ENCODE assay signal across 15 mouse cellular contexts in the genomic region with DNA sequence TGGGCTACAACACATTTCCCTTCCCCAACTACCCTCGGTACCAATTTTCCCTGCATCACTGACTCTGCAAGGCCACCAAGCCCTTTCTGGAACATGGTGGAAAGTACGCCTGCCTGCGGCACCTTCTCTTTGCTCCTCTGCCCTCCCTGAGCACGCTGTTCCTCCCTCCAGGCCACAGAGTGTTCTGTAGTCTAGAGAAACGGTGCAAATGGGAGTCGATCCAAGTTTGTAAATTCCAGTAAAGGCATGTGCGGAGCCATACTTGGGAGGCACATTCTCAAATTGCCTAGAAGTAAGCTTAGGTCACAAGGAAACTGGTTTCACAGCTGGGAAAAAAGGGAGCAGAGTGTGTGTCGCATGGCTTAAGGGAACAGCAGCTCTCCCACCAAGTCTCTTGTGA. TPM values are rescaled to one million over a fixed set of nuclear protein-coding genes. Genes with fewer than 3 reads are reported as not detected.
DNase-seq lines count a peak whose midpoint lies in the region; ATAC-seq and TF ChIP-seq lines count a peak whose summit lies in the region.
"Had no signal": no experiment of that assay in that cellular context is flagged by ENCODE, and none has a peak within 500 bp of the region (broad histone marks: within the 10 kb centered on the region; RNA-seq: fewer than 3 reads in every experiment).

No protein-coding gene starts in this region.

- no peak for TF ChIP-seq CTCF in forebrain, postnatal 0 days (IDR thresholded peaks at IDR 0.05; ENCODE audit: low read depth)

- 67% methylated on average over 8 of the region's 8 CpGs for WGBS in forebrain, embryonic 16.5 days
- 65% methylated on average over 8 of the region's 8 CpGs for WGBS in forebrain, postnatal 0 days
- 49% methylated on average over 8 of the region's 8 CpGs for WGBS in kidney, embryonic 16.5 days
- 58% methylated on average over 8 of the region's 8 CpGs for WGBS in intestine, embryonic 16.5 days

- no peaks in the 10 kb centered on the region for H3K27me3 ChIP-seq in forebrain, embryonic 16.5 days (replicated peaks; ENCODE audit: control insufficient read depth, insufficient read depth, low read length)
- H3K27me3 ChIP-seq in forebrain, postnatal 0 days (ENCODE audit: insufficient read depth, low read length): no peaks in the 10 kb centered on the region
- peaks cover 10% of the 10 kb centered on the region for H3K27me3 ChIP-seq in kidney, embryonic 16.5 days (ENCODE audit: insufficient read depth, low read length)
- peaks cover 14% of the 10 kb centered on the region for H3K27me3 ChIP-seq in intestine, embryonic 16.5 days (replicated peaks; ENCODE audit: control insufficient read depth, insufficient read depth, low read length)

- H3K9ac ChIP-seq in forebrain, embryonic 16.5 days (replicated peaks; ENCODE audit: low read depth, low read length): no peak overlapping the region
- no peak overlapping the region for H3K9ac ChIP-seq in forebrain, postnatal 0 days
- no peak overlapping the region for H3K9ac ChIP-seq in kidney, embryonic 16.5 days (replicated peaks; ENCODE audit: low read length)
- no peak overlapping the region for H3K9ac ChIP-seq in intestine, embryonic 16.5 days (ENCODE audit: low read depth, low read length)
- H3K9ac ChIP-seq: heart, embryonic 13.5 days; lung, embryonic 15.5 days had no signal

- H3K36me3 ChIP-seq in forebrain, embryonic 16.5 days (ENCODE audit: control insufficient read depth, insufficient read depth): no peaks in the 10 kb centered on the region
- H3K36me3 ChIP-seq in forebrain, postnatal 0 days (ENCODE audit: insufficient read depth): no peaks in the 10 kb centered on the region; the same call in 1 of the 2 replicates
- H3K36me3 ChIP-seq in kidney, embryonic 16.5 days (ENCODE audit: insufficient read depth, low read length): no peaks in the 10 kb centered on the region
- no peaks in the 10 kb centered on the region for H3K36me3 ChIP-seq in intestine, embryonic 16.5 days (ENCODE audit: control insufficient read depth, insufficient read depth, low read length)
- H3K36me3 ChIP-seq: heart, embryonic 13.5 days; lung, embryonic 15.5 days had no signal

- DNase-seq in forebrain, postnatal 0 days: no peak
- peak; percentile 21 to 72 for DNase-seq in kidney, adult 8-10 months
- DNase-seq in NIH3T3 (ENCODE audit: low read depth): peak; percentile 31
- peak; percentile 33 for DNase-seq in kidney, postnatal 10 days
- DNase-seq in adrenal gland, postnatal 25 days: no peak
- DNase-seq: adrenal gland, postnatal 36 days; cerebellum, adult 2 months had no signal

- H3K4me3 ChIP-seq in forebrain, embryonic 16.5 days (replicated peaks; ENCODE audit: low read length): no peak overlapping the region
- H3K4me3 ChIP-seq in forebrain, postnatal 0 days (ENCODE audit: low read depth, low read length): no peak overlapping the region
- no peak overlapping the region for H3K4me3 ChIP-seq in kidney, embryonic 16.5 days (ENCODE audit: low read length)
- H3K4me3 ChIP-seq in intestine, embryonic 16.5 days (ENCODE audit: low read length): no peak overlapping the region
- H3K4me3 ChIP-seq: heart, embryonic 13.5 days; lung, embryonic 15.5 days had no signal

- H3K4me1 ChIP-seq in forebrain, embryonic 16.5 days (replicated peaks; ENCODE audit: control insufficient read depth, insufficient read depth, low read length): peaks cover 49% of the 10 kb centered on the region
- H3K4me1 ChIP-seq in forebrain, postnatal 0 days (ENCODE audit: insufficient read depth): peaks cover 28% of the 10 kb centered on the region
- H3K4me1 ChIP-seq in kidney, embryonic 16.5 days (ENCODE audit: insufficient read depth, low read length): peaks cover 25% of the 10 kb centered on the region
- no peaks in the 10 kb centered on the region; the same call in none of the 2 replicates for H3K4me1 ChIP-seq in intestine, embryonic 16.5 days (ENCODE audit: control insufficient read depth, insufficient read depth, low read length)

- ATAC-seq in forebrain, embryonic 16.5 days: no peak
- ATAC-seq in forebrain, postnatal 0 days: no peak
- ATAC-seq in kidney, embryonic 16.5 days (ENCODE audit: low FRiP score, low TSS enrichment): no peak
- ATAC-seq in intestine, embryonic 16.5 days: no peak
- ATAC-seq: forebrain, embryonic 14.5 days had no signal

- no peaks in the 10 kb centered on the region for H3K9me3 ChIP-seq in forebrain, embryonic 16.5 days (ENCODE audit: control insufficient read depth, low read length)
- H3K9me3 ChIP-seq in forebrain, postnatal 0 days (ENCODE audit: low read length): no peaks in the 10 kb centered on the region
- H3K9me3 ChIP-seq in kidney, embryonic 16.5 days (ENCODE audit: low read length): no peaks in the 10 kb centered on the region
- H3K9me3 ChIP-seq in intestine, embryonic 16.5 days (ENCODE audit: control insufficient read depth, low read length): no peaks in the 10 kb centered on the region
- H3K9me3 ChIP-seq: heart, embryonic 13.5 days; lung, embryonic 15.5 days had no signal

- no peak overlapping the region for H3K4me2 ChIP-seq in forebrain, embryonic 16.5 days (ENCODE audit: low read length)
- no peak overlapping the region for H3K4me2 ChIP-seq in forebrain, postnatal 0 days (ENCODE audit: low read depth)
- no peak overlapping the region for H3K4me2 ChIP-seq in kidney, embryonic 16.5 days (replicated peaks; ENCODE audit: low read depth, low read length)
- no peak overlapping the region for H3K4me2 ChIP-seq in intestine, embryonic 16.5 days (ENCODE audit: low read depth, low read length)
- H3K4me2 ChIP-seq: heart, embryonic 13.5 days; liver, embryonic 11.5 days; lung, embryonic 15.5 days had no signal

- H3K27ac ChIP-seq in forebrain, embryonic 16.5 days (ENCODE audit: low read length): peak overlapping the region; percentile 8; the same call in 1 of the 2 replicates
- H3K27ac ChIP-seq in forebrain, postnatal 0 days (ENCODE audit: low read depth, low read length): no peak overlapping the region
- no peak overlapping the region for H3K27ac ChIP-seq in kidney, embryonic 16.5 days (ENCODE audit: low read length)
- H3K27ac ChIP-seq in intestine, embryonic 16.5 days (ENCODE audit: low read length): no peak overlapping the region
- H3K27ac ChIP-seq: heart, embryonic 13.5 days; lung, embryonic 15.5 days had no signal

RNA-seq across cellular contexts. Expression of a gene that starts 4.1 kb away (rescaled TPM):
- 156 and 181 TPM in 2 replicates for polyA plus RNA-seq in forebrain, embryonic 16.5 days (2015; fragmentation: Nextera tagmentation; extraction: Ambion mirVana)
- total RNA-seq in forebrain, postnatal 0 days (2014; rRNA removed): 265 and 272 TPM in 2 replicates
- polyA plus RNA-seq in forebrain, postnatal 0 days (2015; fragmentation: Nextera tagmentation; extraction: Ambion mirVana): 162 and 168 TPM in 2 replicates
- polyA plus RNA-seq in kidney, embryonic 16.5 days (2015; fragmentation: Nextera tagmentation; extraction: Ambion mirVana): 24.5 and 25.0 TPM in 2 replicates
- polyA plus RNA-seq in intestine, embryonic 16.5 days (2015; fragmentation: Nextera tagmentation; extraction: Ambion mirVana): 9.5 and 10.0 TPM in 2 replicates
- total RNA-seq in adrenal gland, postnatal 25 days (2021): 14.5 and 18.7 TPM in 2 replicates
- total RNA-seq: megakaryocyte-erythroid progenitor cell, adult 5-6 weeks had no signal

RNA-seq across cellular contexts. Expression of a gene that starts 33.6 kb away (rescaled TPM):
- 20.5 and 20.8 TPM in 2 replicates for polyA plus RNA-seq in forebrain, embryonic 16.5 days (2015; fragmentation: Nextera tagmentation; extraction: Ambion mirVana)
- total RNA-seq in forebrain, postnatal 0 days (2014; rRNA removed): 25.0 and 33.5 TPM in 2 replicates
- 18.7 and 21.3 TPM in 2 replicates for polyA plus RNA-seq in forebrain, postnatal 0 days (2015; fragmentation: Nextera tagmentation; extraction: Ambion mirVana)
- 27.1 and 28.3 TPM in 2 replicates for polyA plus RNA-seq in kidney, embryonic 16.5 days (2015; fragmentation: Nextera tagmentation; extraction: Ambion mirVana)
- 16.3 and 18.0 TPM in 2 replicates for polyA plus RNA-seq in intestine, embryonic 16.5 days (2015; fragmentation: Nextera tagmentation; extraction: Ambion mirVana)
- 40.7 and 66.4 TPM in 2 replicates for total RNA-seq in adrenal gland, postnatal 25 days (2021)

RNA-seq across cellular contexts. Expression of a gene that starts 42.8 kb away (rescaled TPM):
- 107 and 109 TPM in 2 replicates for polyA plus RNA-seq in forebrain, embryonic 16.5 days (2015; fragmentation: Nextera tagmentation; extraction: Ambion mirVana)
- 59.8 and 66.2 TPM in 2 replicates for total RNA-seq in forebrain, postnatal 0 days (2014; rRNA removed)
- 73.7 and 80.8 TPM in 2 replicates for polyA plus RNA-seq in forebrain, postnatal 0 days (2015; fragmentation: Nextera tagmentation; extraction: Ambion mirVana)
- polyA plus RNA-seq in kidney, embryonic 16.5 days (2015; fragmentation: Nextera tagmentation; extraction: Ambion mirVana): 118 TPM in 2 replicates
- 75.0 and 82.7 TPM in 2 replicates for polyA plus RNA-seq in intestine, embryonic 16.5 days (2015; fragmentation: Nextera tagmentation; extraction: Ambion mirVana)
- 74.1 and 76.8 TPM in 2 replicates for total RNA-seq in adrenal gland, postnatal 25 days (2021)

Comparison
In these comparisons a context has a peak if more than half of its experiments do, and no peak if none do; other contexts are left out.
1. DNase-seq: peak in kidney, adult 8-10 months (2 of 2), NIH3T3 (single experiment) and kidney, postnatal 10 days (single experiment); none in forebrain, postnatal 0 days (single experiment) and adrenal gland, postnatal 25 days (single experiment).